Mouse (Mus musculus): ENCODE measurements around the gene Susd1. TPM values are rescaled to one million over a fixed set of nuclear protein-coding genes. Genes with fewer than 3 reads are reported as not detected.
A peak's percentile ranks its signal among the peaks of the same experiment; 100 is the strongest.

The Susd1 gene
- polyA plus RNA-seq, 1 experiment: 216 TPM

GRCm38 (mm10) chr4:59455465-59455864 is 17.0 kb upstream of the Susd1 start:
- H3K27ac ChIP-seq (ENCODE audit: insufficient read depth, low read depth, low read length): no peak overlapping the region
- TF ChIP-seq POLR2A (IDR thresholded peaks at IDR 0.05; ENCODE audit: insufficient read depth, low read depth, low read length) (no peak), CTCF (IDR thresholded peaks at IDR 0.05; ENCODE audit: insufficient read depth, low read depth, low read length) (no peak)
- WGBS: 85% methylated on average over 2 of the region's 2 CpGs
- H3K4me1 ChIP-seq (ENCODE audit: control insufficient read depth, insufficient read depth, low read length): no peaks in the 10 kb centered on the region
- H3K4me3 ChIP-seq (ENCODE audit: insufficient read depth, low read depth, low read length): no peak overlapping the region

- Histone ChIP-seq H3K4me1 (ENCODE audit: control insufficient read depth, insufficient read depth, low read length) (no peaks in the 10 kb centered on the region), H3K4me3 (ENCODE audit: insufficient read depth, low read depth, low read length) (no peak overlapping the region), H3K27ac (ENCODE audit: insufficient read depth, low read depth, low read length) (0 out of 2 replicates have a peak overlapping the region, but pooled peaks have one; percentile 22)
- TF ChIP-seq POLR2A (IDR thresholded peaks at IDR 0.05; ENCODE audit: insufficient read depth, low read depth, low read length) (no peak), CTCF (IDR thresholded peaks at IDR 0.05; ENCODE audit: insufficient read depth, low read depth, low read length) (no peak)
- 53% methylated on average over 3 of the region's 3 CpGs for WGBS
Measured at GRCm38 (mm10) chr4:59454046-59454445, 15.6 kb upstream of the Susd1 start.

GRCm38 (mm10) chr4:59452503-59452933 is 14.1 kb upstream of the Susd1 start:
- TF ChIP-seq CTCF (IDR thresholded peaks at IDR 0.05; ENCODE audit: insufficient read depth, low read depth, low read length): no peak
- TF ChIP-seq POLR2A (IDR thresholded peaks at IDR 0.05; ENCODE audit: insufficient read depth, low read depth, low read length): no peak
- WGBS: 95% methylated on average over 8 of the region's 8 CpGs
- Histone ChIP-seq H3K27ac (ENCODE audit: insufficient read depth, low read depth, low read length) (no peak overlapping the region), H3K4me3 (ENCODE audit: insufficient read depth, low read depth, low read length) (no peak overlapping the region), H3K4me1 (ENCODE audit: control insufficient read depth, insufficient read depth, low read length) (no peaks in the 10 kb centered on the region)

- H3K4me1 ChIP-seq (ENCODE audit: control insufficient read depth, insufficient read depth, low read length): no peaks in the 10 kb centered on the region
- no peak overlapping the region for H3K27ac ChIP-seq (ENCODE audit: insufficient read depth, low read depth, low read length)
- H3K4me3 ChIP-seq (ENCODE audit: insufficient read depth, low read depth, low read length): no peak overlapping the region
- 87% methylated on average over 3 of the region's 3 CpGs for WGBS
- TF ChIP-seq CTCF (IDR thresholded peaks at IDR 0.05; ENCODE audit: insufficient read depth, low read depth, low read length) (no peak), POLR2A (IDR thresholded peaks at IDR 0.05; ENCODE audit: insufficient read depth, low read depth, low read length) (no peak)
Measured at GRCm38 (mm10) chr4:59450906-59451305, 12.5 kb upstream of the Susd1 start.

- no peaks in the 10 kb centered on the region for H3K4me1 ChIP-seq (ENCODE audit: control insufficient read depth, insufficient read depth, low read length)
- 92% methylated on average over 6 of the region's 6 CpGs for WGBS
- TF ChIP-seq POLR2A (IDR thresholded peaks at IDR 0.05; ENCODE audit: insufficient read depth, low read depth, low read length): no peak
- TF ChIP-seq CTCF (IDR thresholded peaks at IDR 0.05; ENCODE audit: insufficient read depth, low read depth, low read length): no peak
Measured at GRCm38 (mm10) chr4:59450234-59450854, 11.9 kb upstream of the Susd1 start.

DNA sequence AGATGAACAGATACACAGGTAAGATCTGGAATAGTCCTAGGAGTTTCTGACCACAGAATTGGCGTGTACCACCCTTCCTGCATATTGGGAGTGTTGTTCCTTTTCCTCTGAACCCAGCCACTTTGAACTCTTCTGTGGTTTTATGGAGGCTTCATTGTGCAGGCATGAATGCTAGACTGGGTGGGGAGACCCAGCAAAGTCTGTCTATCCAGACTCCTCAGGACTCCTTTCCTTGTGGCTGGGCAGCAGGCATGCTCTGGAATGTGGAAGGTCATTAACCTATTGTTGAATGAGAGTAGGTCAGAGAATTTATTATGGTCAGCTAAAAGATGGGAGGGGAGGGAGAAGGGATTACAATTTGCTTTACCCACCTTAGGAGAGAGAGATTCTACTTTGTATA is 8.9 kb upstream of the Susd1 start:
- H3K4me1 ChIP-seq (ENCODE audit: control insufficient read depth, insufficient read depth, low read length): no peaks in the 10 kb centered on the region
- no peak overlapping the region for H3K27ac ChIP-seq (ENCODE audit: insufficient read depth, low read depth, low read length)
- TF ChIP-seq POLR2A (IDR thresholded peaks at IDR 0.05; ENCODE audit: insufficient read depth, low read depth, low read length) (no peak), CTCF (IDR thresholded peaks at IDR 0.05; ENCODE audit: insufficient read depth, low read depth, low read length) (no peak)
- 81% methylated on average over 1 of the region's 1 CpGs for WGBS
- H3K4me3 ChIP-seq (ENCODE audit: insufficient read depth, low read depth, low read length): no peak overlapping the region

More at GRCm38 (mm10) chr4:59450234-59450854, 11.9 kb upstream of the Susd1 start:
- Histone ChIP-seq H3K27ac (ENCODE audit: insufficient read depth, low read depth, low read length) (no peak overlapping the region), H3K4me3 (ENCODE audit: insufficient read depth, low read depth, low read length) (no peak overlapping the region)

DNA sequence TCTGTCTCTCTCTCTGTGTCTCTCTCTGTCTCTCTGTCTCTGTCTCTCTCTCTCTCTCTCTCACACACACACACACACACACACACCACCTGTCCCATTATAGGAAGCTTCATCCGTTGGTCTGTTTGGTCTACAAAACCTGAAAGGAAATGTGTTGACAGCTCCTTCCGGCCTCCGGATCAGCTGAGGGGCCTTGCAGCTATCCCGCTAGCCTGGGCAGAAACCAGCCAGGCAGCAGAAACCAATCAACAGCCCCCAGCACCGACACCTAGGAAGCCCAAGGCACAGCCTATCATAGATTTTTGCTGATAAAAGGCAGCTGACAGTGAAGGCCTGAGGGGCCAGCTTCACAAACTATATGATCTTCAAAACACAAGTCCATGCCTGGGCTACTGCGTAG is 7.1 kb upstream of the Susd1 start:
- no peak overlapping the region for H3K4me3 ChIP-seq (ENCODE audit: insufficient read depth, low read depth, low read length)
- H3K4me1 ChIP-seq (ENCODE audit: control insufficient read depth, insufficient read depth, low read length): no peaks in the 10 kb centered on the region
- no peak overlapping the region for H3K27ac ChIP-seq (ENCODE audit: insufficient read depth, low read depth, low read length)
- 90% methylated on average over 6 of the region's 6 CpGs for WGBS
- TF ChIP-seq CTCF (IDR thresholded peaks at IDR 0.05; ENCODE audit: insufficient read depth, low read depth, low read length) (no peak), POLR2A (IDR thresholded peaks at IDR 0.05; ENCODE audit: insufficient read depth, low read depth, low read length) (no peak)

GRCm38 (mm10) chr4:59444994-59445393 is 6.6 kb upstream of the Susd1 start:
- H3K27ac ChIP-seq (ENCODE audit: insufficient read depth, low read depth, low read length): no peak overlapping the region
- no peaks in the 10 kb centered on the region for H3K4me1 ChIP-seq (ENCODE audit: control insufficient read depth, insufficient read depth, low read length)
- H3K4me3 ChIP-seq (ENCODE audit: insufficient read depth, low read depth, low read length): no peak overlapping the region
- 90% methylated on average over 3 of the region's 3 CpGs for WGBS
- TF ChIP-seq CTCF (IDR thresholded peaks at IDR 0.05; ENCODE audit: insufficient read depth, low read depth, low read length) (no peak), POLR2A (IDR thresholded peaks at IDR 0.05; ENCODE audit: insufficient read depth, low read depth, low read length) (no peak)

- H3K4me1 ChIP-seq (ENCODE audit: control insufficient read depth, insufficient read depth, low read length): no peaks in the 10 kb centered on the region
- no peak overlapping the region for H3K27ac ChIP-seq (ENCODE audit: insufficient read depth, low read depth, low read length)
- no peak for TF ChIP-seq POLR2A (IDR thresholded peaks at IDR 0.05; ENCODE audit: insufficient read depth, low read depth, low read length)
- TF ChIP-seq CTCF (IDR thresholded peaks at IDR 0.05; ENCODE audit: insufficient read depth, low read depth, low read length): no peak
- WGBS: 92% methylated on average over 4 of the region's 4 CpGs
- H3K4me3 ChIP-seq (ENCODE audit: insufficient read depth, low read depth, low read length): no peak overlapping the region
Measured at GRCm38 (mm10) chr4:59444085-59444484, 5.7 kb upstream of the Susd1 start.
